Mouse (Mus musculus) heart, embryonic 10.5 days (tissue): Measurements from ENCODE around the gene Sult5a1. TPM values are rescaled to one million over a fixed set of nuclear protein-coding genes. Genes with fewer than 3 reads are reported as not detected.
"Not testable (repeated sequence)": the region's sequence is repeated elsewhere in the genome, so short reads cannot be mapped to it uniquely, and the experiment has no call there.

Experiments
- DNase-seq: peaks from one replicate; pipeline ENCODE4 v3.0.0-alpha.2; 2017; ENCODE audit warnings: low spot score
- H3K27ac ChIP-seq: fragments of 300-500 bp; sonication (generic); 2 replicates; pipeline ENCODE4 v1.5.1; 2016; ENCODE audit warnings: mild to moderate bottlenecking
- H3K27me3 ChIP-seq: fragments of 300-500 bp; sonication (generic); 2 replicates; pipeline ENCODE4 v1.6.1; 2016; ENCODE audit warnings: mild to moderate bottlenecking; ENCODE audit not compliant: poor library complexity, insufficient read depth, severe bottlenecking
- H3K36me3 ChIP-seq: fragments of 300-500 bp; sonication (generic); 2 replicates; pipeline ENCODE4 v1.6.1; 2016; ENCODE audit warnings: mild to moderate bottlenecking, moderate library complexity
- H3K4me1 ChIP-seq: fragments of 300-500 bp; sonication (generic); 2 replicates; pipeline ENCODE4 v1.6.1; 2016; ENCODE audit warnings: mild to moderate bottlenecking
- H3K4me3 ChIP-seq: fragments of 300-500 bp; sonication (generic); 2 replicates; pipeline ENCODE4 v1.5.1; 2016; ENCODE audit warnings: mild to moderate bottlenecking, moderate library complexity
- H3K9me3 ChIP-seq: fragments of 300-500 bp; sonication (generic); 2 replicates; pipeline ENCODE4 v1.6.1; 2016; ENCODE audit warnings: mild to moderate bottlenecking, moderate library complexity
- WGBS: fragments of 180-500 bp; shearing (Covaris S2); methylation state at CpG from one replicate; pipeline ENCODE4 v1.1.7; 2016; 5-methylcytosine and 5-hydroxymethylcytosine counted together
- polyA plus RNA-seq: library from polyadenylated mRNA; unstranded; fragments of >200 nt; fragmentation: Nextera tagmentation; extraction: Ambion mirVana; gene quantifications from 2 replicates; pipeline ENCODE4 v1.2.1, GENCODE M21; 2016

Gene Sult5a1
- 9.3 and 12.3 TPM in 2 replicates for polyA plus RNA-seq

DNA sequence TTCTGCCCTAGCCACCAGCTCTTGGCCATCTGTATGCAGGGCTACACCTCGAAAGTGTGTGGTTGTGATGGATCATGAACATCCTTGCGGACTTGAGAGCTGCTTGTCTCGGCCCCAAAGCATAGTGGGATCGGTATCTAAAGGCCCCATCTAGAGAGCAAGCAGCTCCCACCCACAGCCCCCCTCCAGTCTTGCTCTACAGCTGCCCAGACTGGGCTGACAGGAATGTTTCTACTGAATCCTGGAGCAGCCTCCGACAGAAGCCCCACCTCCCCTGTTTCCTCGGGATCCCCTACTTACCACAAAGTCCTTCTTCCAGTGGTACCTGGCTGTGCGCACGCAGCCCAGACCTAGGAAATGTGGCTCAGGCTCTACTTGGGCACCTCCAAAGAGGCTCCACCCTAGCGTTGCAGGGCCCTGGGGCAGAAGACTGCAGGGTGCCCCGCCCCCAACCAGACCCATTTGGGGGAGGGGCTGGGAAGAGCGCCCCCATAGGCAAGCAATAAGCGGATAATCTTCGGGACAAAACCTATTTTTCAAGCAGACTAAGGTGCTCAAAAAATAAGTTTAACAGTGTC is at the start of gene Sult5a1:
Gene Sult5a1 (minus strand): TSS at position 428 of the 578 bp plus-strand sequence.
- 29% methylated on average over 13 of the region's 13 CpGs for WGBS
- H3K27me3 ChIP-seq = no peaks in the 10 kb centered on the region
- DNase-seq = no peak
- peaks cover 43% of the 10 kb centered on the region for H3K4me1 ChIP-seq
- H3K4me3 ChIP-seq = peak within 1 kb of the TSS; percentile 44
- peak within 1 kb of the TSS; percentile 74 for H3K27ac ChIP-seq
- no peaks in the 10 kb centered on the region for H3K9me3 ChIP-seq
- no peaks in the 10 kb centered on the region for H3K36me3 ChIP-seq

DNA sequence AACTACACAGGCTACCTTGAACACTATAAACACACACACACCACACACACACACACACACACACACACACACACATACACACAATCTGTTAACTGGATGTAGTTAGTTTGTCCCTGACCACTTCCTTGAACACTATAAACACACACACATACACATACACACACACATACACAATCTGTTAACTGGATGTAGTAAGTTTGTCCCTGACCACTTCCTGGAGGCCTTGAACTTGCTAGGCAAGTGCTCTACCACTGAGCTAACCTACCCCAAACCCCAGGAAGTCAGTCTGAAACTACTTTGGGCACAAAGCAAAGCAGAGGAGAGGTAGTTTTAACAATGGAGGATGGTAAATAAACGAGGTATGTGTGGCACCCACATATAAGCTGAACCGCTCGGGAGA is 45.5 kb upstream of the Sult5a1 start:
- no peaks in the 10 kb centered on the region for H3K9me3 ChIP-seq
- 81% methylated on average over 3 of the region's 3 CpGs for WGBS
- DNase-seq = no peak
- H3K4me1 ChIP-seq = no peaks in the 10 kb centered on the region
- peaks cover 39% of the 10 kb centered on the region for H3K36me3 ChIP-seq
- H3K4me3 ChIP-seq = no peak overlapping the region
- H3K27me3 ChIP-seq = 0 out of 2 replicates have a peak, but pooled peaks cover 11% of the 10 kb centered on the region
- H3K27ac ChIP-seq = no peak overlapping the region

DNA sequence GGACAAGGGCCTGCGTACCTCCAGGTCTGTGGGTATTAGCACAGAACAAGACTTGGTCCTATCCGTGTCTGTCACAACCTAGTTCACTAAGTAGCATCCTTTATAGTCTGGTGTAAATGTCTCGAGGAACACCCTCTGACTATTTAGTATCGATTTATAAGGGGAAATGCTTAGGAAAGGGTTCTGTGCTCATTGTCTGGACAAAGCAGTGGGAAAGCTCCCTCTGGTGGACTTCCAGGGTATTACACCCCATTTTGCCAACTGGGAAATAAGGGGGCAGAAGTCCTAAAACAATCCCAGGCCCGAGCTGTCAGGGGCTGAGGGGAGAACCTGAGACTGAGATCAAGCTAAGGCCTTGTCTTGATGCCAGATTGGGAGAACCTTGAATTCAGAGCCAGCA is 44.2 kb upstream of the Sult5a1 start:
- H3K4me1 ChIP-seq = no peaks in the 10 kb centered on the region
- no peak overlapping the region for H3K4me3 ChIP-seq
- no peak overlapping the region for H3K27ac ChIP-seq
- WGBS = 32% methylated on average over 5 of the region's 5 CpGs
- DNase-seq = peak; percentile 75
- H3K9me3 ChIP-seq = no peaks in the 10 kb centered on the region
- 0 out of 2 replicates have a peak, but pooled peaks cover 11% of the 10 kb centered on the region for H3K27me3 ChIP-seq
- H3K36me3 ChIP-seq = peaks cover 26% of the 10 kb centered on the region

DNA sequence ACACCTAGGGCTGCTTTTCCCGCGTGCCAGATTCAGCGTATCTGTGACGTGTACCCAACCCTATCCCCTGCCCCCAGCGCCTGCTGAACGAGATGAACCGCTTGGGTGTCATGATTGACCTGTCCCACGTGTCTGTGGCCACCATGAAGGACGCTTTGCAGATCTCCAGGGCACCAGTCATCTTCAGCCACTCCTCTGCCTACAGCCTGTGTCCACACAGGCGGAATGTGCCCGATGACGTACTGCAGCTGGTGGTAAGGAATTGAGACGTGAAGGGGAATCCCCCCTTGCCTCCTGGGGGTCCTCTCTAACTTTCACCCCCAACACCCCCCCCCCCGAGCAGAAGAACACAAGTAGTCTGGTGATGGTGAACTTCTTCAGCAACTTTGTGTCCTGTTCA is 41.7 kb upstream of the Sult5a1 start:
- Histone ChIP-seq H3K27me3 (0 out of 2 replicates have a peak, but pooled peaks cover 11% of the 10 kb centered on the region), H3K4me3 (no peak overlapping the region), H3K36me3 (peaks cover 5% of the 10 kb centered on the region; the same call in 1 of the 2 replicates), H3K9me3 (no peaks in the 10 kb centered on the region), H3K4me1 (no peaks in the 10 kb centered on the region), H3K27ac (no peak overlapping the region)
- WGBS = 57% methylated on average over 14 of the region's 14 CpGs
- DNase-seq = no peak

DNA sequence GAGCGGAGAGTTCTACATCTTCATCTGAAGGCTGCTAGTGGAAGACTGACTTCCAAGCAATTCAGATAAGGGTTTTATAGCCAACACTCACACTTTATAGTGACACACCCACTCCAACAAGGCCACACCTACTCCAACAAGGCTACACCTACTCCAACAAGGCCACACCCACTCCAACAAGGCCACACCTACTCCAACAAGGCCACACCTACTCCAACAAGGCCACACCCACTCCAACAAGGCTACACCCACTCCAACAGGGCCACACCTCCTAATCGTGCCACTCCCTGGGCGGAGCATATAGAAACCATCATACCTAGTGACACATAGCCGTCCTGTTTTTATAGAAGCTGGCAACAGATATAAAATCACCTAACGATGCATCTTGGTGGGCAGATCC is 38.9 kb upstream of the Sult5a1 start:
- DNase-seq, H3K27ac ChIP-seq, H3K36me3 ChIP-seq, H3K4me1 ChIP-seq, H3K4me3 ChIP-seq, H3K9me3 ChIP-seq: not testable (repeated sequence)
- WGBS = 63% methylated on average over 5 of the region's 5 CpGs
- peaks cover 14% of the 10 kb centered on the region; the same call in 1 of the 2 replicates for H3K27me3 ChIP-seq

DNA sequence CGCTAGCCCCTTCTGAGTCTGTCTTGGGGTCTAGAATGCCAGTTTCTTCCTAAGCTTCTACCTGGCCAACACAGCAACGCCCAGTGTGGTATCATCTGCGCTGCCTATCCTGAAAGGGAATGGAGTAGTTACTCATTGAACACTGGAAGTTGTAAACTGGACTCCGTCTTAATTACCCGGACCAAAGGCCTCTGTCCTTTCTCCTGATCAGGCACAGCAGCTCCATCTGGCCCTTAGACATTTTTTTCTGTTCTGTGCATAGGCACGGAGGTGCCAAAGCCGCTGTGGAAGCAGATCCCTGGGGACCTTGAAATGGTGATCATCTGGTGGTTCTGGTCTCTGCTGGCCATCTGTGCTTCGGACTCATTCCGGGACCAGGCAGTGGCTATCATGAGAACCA is 35.7 kb upstream of the Sult5a1 start:
- no peak for DNase-seq
- Histone ChIP-seq H3K27ac (no peak overlapping the region; the same call in 1 of the 2 replicates), H3K9me3 (no peaks in the 10 kb centered on the region), H3K36me3 (no peaks in the 10 kb centered on the region), H3K27me3 (peaks cover 4% of the 10 kb centered on the region; the same call in 1 of the 2 replicates), H3K4me1 (peaks cover 12% of the 10 kb centered on the region; the same call in 1 of the 2 replicates), H3K4me3 (no peak overlapping the region)
- WGBS = 88% methylated on average over 9 of the region's 9 CpGs

DNA sequence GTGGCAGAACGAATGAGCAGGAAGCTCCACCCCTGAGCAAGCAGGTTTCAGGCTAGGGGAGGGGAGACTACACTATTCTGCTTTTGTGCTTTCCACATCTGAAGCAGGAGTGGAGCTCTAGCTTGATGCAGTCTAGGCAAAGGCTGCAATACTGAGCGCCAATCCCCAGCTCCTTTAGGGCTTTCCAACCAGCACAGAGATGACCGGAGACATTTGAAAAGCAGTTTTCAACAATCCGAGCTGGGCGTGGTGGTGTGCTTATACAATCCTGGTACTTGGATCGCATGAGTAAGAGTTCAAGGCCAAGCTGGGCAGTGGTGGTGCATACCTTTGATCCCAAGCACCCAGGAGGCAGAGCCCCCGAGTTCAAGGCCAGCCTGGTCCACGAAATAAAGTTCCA is 33.8 kb upstream of the Sult5a1 start:
- Histone ChIP-seq H3K4me3 (no peak overlapping the region), H3K27ac (no peak overlapping the region), H3K4me1 (peaks cover 23% of the 10 kb centered on the region), H3K36me3 (no peaks in the 10 kb centered on the region), H3K27me3 (peaks cover 10% of the 10 kb centered on the region), H3K9me3 (no peaks in the 10 kb centered on the region)
- 54% methylated on average over 8 of the region's 8 CpGs for WGBS
- DNase-seq = no peak

DNA sequence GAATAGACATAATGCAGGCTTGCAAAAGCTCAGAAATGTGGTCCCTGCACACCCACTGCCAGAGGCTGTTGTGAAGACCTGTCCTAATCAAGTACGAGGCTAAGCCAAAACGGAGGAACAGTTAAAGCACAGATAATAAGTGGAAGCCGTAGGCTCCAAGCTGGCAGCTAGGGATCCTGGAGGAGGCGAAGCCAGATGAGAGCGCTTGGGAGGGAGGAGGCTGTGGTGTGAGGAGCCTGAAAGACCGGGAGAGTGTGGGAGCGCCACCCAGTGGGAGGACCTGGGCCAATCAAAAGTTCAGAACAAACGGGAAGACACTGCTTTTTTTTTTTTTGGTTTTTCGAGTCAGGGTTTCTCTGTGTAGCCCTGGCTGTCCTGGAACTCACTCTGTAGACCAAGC is 32.6 kb upstream of the Sult5a1 start:
- Histone ChIP-seq H3K27ac (no peak overlapping the region; the same call in 1 of the 2 replicates), H3K9me3 (no peaks in the 10 kb centered on the region), H3K4me1 (peaks cover 36% of the 10 kb centered on the region), H3K4me3 (peak overlapping the region; percentile 3; the same call in 1 of the 2 replicates), H3K27me3 (peaks cover 10% of the 10 kb centered on the region), H3K36me3 (no peaks in the 10 kb centered on the region)
- WGBS = 2% methylated on average over 9 of the region's 9 CpGs
- peak; percentile 91 for DNase-seq

DNA sequence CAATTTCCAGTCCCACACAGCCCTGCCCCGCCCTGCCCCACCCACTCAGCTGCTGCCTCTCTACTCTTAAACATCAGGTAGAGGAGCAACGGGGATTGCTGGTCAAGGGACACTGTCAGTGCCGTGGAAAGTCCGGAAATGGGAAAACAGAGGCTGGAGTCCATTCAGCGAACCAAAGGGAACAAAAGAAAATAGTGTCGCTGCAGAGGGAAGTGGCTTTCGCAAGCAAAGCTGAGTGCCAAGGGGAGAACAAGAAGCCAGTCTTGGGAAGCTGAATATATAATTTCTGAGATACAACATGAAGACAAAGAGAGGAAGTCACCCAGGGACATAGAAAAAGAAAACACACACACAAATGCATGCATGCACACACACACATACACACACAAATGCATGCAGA is 30.7 kb upstream of the Sult5a1 start:
- Histone ChIP-seq H3K4me1 (peaks cover 43% of the 10 kb centered on the region), H3K36me3 (no peaks in the 10 kb centered on the region), H3K27ac (no peak overlapping the region), H3K27me3 (peaks cover 7% of the 10 kb centered on the region), H3K4me3 (no peak overlapping the region), H3K9me3 (no peaks in the 10 kb centered on the region)
- no peak for DNase-seq
- WGBS = 81% methylated on average over 7 of the region's 7 CpGs

DNA sequence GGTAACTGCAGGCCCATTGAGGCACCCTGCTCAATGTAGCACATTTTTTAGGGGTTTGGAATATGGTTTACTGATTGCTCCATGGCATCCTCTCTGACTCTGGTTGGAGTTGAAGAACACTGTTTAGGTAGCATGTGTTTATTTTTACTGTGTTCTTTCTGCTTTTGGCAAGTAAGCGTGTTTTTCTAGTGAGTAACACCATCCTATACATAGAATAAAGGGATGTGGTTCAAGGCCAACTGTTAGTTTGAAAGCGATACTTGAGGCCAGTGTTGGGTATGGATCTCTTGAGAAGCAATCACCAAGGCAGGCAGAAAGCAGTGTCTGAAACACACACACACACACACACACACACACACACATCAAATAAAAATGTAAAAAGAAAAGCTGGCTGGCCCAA is 29.9 kb upstream of the Sult5a1 start:
- Histone ChIP-seq H3K36me3 (no peaks in the 10 kb centered on the region), H3K27me3 (peaks cover 11% of the 10 kb centered on the region), H3K9me3 (no peaks in the 10 kb centered on the region), H3K4me1 (peaks cover 40% of the 10 kb centered on the region), H3K4me3 (no peak overlapping the region), H3K27ac (no peak overlapping the region)
- no peak for DNase-seq
- 83% methylated on average over 2 of the region's 2 CpGs for WGBS

DNA sequence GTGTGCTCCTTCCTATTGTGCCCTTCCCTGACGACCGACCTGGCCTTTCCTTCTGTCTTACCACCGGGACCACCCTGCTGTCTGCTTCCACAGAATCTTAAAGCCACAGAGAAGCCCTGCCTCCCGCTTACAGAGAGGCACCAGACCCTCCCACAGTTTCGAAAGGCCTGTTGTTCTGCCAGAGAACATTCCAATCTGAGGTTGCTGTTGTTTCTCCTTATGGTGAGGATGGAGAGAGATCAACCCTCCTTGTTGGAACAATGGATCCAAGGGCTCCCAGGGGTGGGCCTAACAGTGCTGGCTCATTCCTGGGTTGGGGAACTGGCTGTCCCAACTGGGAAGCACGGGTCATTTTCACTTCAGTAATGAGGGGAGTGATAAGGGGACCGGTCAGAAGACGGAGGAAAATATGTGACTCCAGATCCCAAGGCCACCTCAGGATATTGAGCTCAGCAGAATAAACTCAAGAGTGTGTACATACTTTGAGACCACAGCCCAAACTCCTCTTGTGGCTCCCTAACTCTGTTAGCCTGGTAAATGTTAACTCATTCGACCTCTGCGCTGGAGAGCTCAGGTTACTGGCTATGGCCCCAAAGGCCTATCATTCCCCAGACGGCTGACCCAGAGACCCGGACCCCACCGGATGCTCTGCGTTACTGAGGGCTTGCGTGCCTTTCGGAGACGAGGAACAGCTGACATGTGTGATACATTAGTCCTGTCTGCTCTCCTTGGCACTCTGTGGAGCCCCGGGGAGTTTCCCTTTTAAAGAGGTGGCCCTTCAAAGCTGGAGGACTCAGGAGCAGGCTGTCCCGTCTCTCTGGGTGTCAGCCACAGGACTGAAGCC is 27.7 kb upstream of the Sult5a1 start, which contains the start of gene Dpep1:
Gene Dpep1 (plus strand): TSS at position 677 of the 844 bp plus-strand sequence.
- Histone ChIP-seq H3K36me3 (no peaks in the 10 kb centered on the region), H3K4me1 (peaks cover 43% of the 10 kb centered on the region), H3K4me3 (no peak within 1 kb of the TSS), H3K27me3 (peaks cover 14% of the 10 kb centered on the region), H3K27ac (peak within 1 kb of the TSS; percentile 56), H3K9me3 (no peaks in the 10 kb centered on the region)
- 28% methylated on average over 19 of the region's 19 CpGs for WGBS
- peak; percentile 77 for DNase-seq

DNA sequence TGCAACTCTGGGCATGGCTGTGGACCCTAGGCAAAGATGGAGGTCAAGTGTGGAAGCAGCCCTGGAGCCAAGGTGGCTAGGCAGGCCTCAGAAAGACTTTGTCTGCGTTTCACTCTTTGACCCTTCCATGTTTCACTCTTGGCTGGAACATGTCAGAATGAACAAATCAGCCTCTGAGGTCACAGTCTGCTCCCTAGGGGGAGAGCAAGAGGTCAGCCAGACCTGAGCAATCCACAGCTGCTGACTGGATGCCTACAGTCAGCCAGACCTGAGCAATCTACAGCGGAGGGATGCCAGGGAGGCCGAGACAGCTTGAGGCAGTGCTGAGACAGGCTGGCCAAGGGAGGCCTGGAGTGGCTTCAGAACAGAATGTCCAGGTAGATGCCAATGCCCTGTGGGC is 23.3 kb upstream of the Sult5a1 start:
- Histone ChIP-seq H3K4me1 (peaks cover 23% of the 10 kb centered on the region), H3K4me3 (no peak overlapping the region), H3K36me3 (no peaks in the 10 kb centered on the region), H3K27me3 (peaks cover 8% of the 10 kb centered on the region; the same call in 1 of the 2 replicates), H3K27ac (no peak overlapping the region), H3K9me3 (peaks cover 24% of the 10 kb centered on the region)
- peak; percentile 73 for DNase-seq
- WGBS = 66% methylated on average over 3 of the region's 3 CpGs
